Mouse (Mus musculus): Measurements from ENCODE around the gene Slu7. TPM values are rescaled to one million over a fixed set of nuclear protein-coding genes. Genes with fewer than 3 reads are reported as not detected.

Gene Slu7
- polyA plus RNA-seq, 1 experiment from 2014 or later: 56.9 TPM

- no peaks in the 10 kb centered on the region for H3K9me3 ChIP-seq (replicated peaks)
- H3K4me3 ChIP-seq (replicated peaks): no peak overlapping the region
- H3K27ac ChIP-seq (replicated peaks): no peak overlapping the region
- H3K27me3 ChIP-seq: no peaks in the 10 kb centered on the region
- H3K4me2 ChIP-seq (replicated peaks): no peak overlapping the region
- 90% methylated on average over 9 of the region's 9 CpGs for WGBS
- H3K36me3 ChIP-seq: no peaks in the 10 kb centered on the region
- no peak for ATAC-seq (ENCODE audit: insufficient number of reproducible peaks, low FRiP score, low TSS enrichment, low read depth)
- H3K9ac ChIP-seq: no peak overlapping the region
- peaks cover 34% of the 10 kb centered on the region for H3K4me1 ChIP-seq
Observed at GRCm38 (mm10) chr11:43485855-43486254, 52.3 kb downstream of the Slu7 start.

- 27% methylated on average over 7 of the region's 7 CpGs for WGBS
- peak; percentile 49; the same call in 1 of the 2 replicates for ATAC-seq (ENCODE audit: insufficient number of reproducible peaks, low FRiP score, low TSS enrichment, low read depth)
- no peaks in the 10 kb centered on the region for H3K9me3 ChIP-seq (replicated peaks)
Observed at GRCm38 (mm10) chr11:43492663-43493062, 59.1 kb downstream of the Slu7 start.

GRCm38 (mm10) chr11:43493815-43494409, 60.4 kb downstream of the Slu7 start:
- H3K4me3 ChIP-seq (replicated peaks): no peak overlapping the region
- H3K27me3 ChIP-seq: no peaks in the 10 kb centered on the region
- H3K9me3 ChIP-seq (replicated peaks): no peaks in the 10 kb centered on the region
- ATAC-seq (ENCODE audit: insufficient number of reproducible peaks, low FRiP score, low TSS enrichment, low read depth): no peak
- H3K36me3 ChIP-seq: no peaks in the 10 kb centered on the region
- H3K4me2 ChIP-seq (replicated peaks): no peak overlapping the region
- 0 out of 2 replicates have a peak, but pooled peaks cover 4% of the 10 kb centered on the region for H3K4me1 ChIP-seq
- 21% methylated on average over 6 of the region's 6 CpGs for WGBS
- no peak overlapping the region for H3K9ac ChIP-seq
- no peak overlapping the region for H3K27ac ChIP-seq (replicated peaks)

More at GRCm38 (mm10) chr11:43492663-43493062, 59.1 kb downstream of the Slu7 start:
- Histone ChIP-seq H3K27me3 (no peaks in the 10 kb centered on the region), H3K4me1 (0 out of 2 replicates have a peak, but pooled peaks cover 4% of the 10 kb centered on the region), H3K4me2 (replicated peaks) (no peak overlapping the region), H3K9ac (no peak overlapping the region), H3K4me3 (replicated peaks) (no peak overlapping the region), H3K36me3 (no peaks in the 10 kb centered on the region), H3K27ac (replicated peaks) (no peak overlapping the region)

GRCm38 (mm10) chr11:43495037-43495436, 61.5 kb downstream of the Slu7 start:
- Histone ChIP-seq H3K36me3 (no peaks in the 10 kb centered on the region), H3K9ac (no peak overlapping the region), H3K4me2 (replicated peaks) (no peak overlapping the region), H3K9me3 (replicated peaks) (no peaks in the 10 kb centered on the region), H3K27ac (replicated peaks) (no peak overlapping the region), H3K4me1 (0 out of 2 replicates have a peak, but pooled peaks cover 4% of the 10 kb centered on the region), H3K4me3 (replicated peaks) (no peak overlapping the region), H3K27me3 (no peaks in the 10 kb centered on the region)
- WGBS: 59% methylated on average over 8 of the region's 8 CpGs
- ATAC-seq (ENCODE audit: insufficient number of reproducible peaks, low FRiP score, low TSS enrichment, low read depth): no peak; the same call in 1 of the 2 replicates

GRCm38 (mm10) chr11:43495532-43495931, 62.0 kb downstream of the Slu7 start:
- no peak overlapping the region for H3K4me2 ChIP-seq (replicated peaks)
- H3K9me3 ChIP-seq (replicated peaks): no peaks in the 10 kb centered on the region
- no peak overlapping the region for H3K9ac ChIP-seq
- no peaks in the 10 kb centered on the region for H3K36me3 ChIP-seq
- WGBS: 29% methylated on average over 3 of the region's 3 CpGs
- ATAC-seq (ENCODE audit: insufficient number of reproducible peaks, low FRiP score, low TSS enrichment, low read depth): no peak
- 0 out of 2 replicates have a peak, but pooled peaks cover 4% of the 10 kb centered on the region for H3K4me1 ChIP-seq
- H3K27me3 ChIP-seq: no peaks in the 10 kb centered on the region
- H3K4me3 ChIP-seq (replicated peaks): no peak overlapping the region
- no peak overlapping the region for H3K27ac ChIP-seq (replicated peaks)

Other genes starting within 250 kb of the Slu7 start
- 76.3 and 83.4 TPM in 2 replicates for gene Pttg1, start 7.5 kb upstream of the Slu7 start, polyA plus RNA-seq (2015; fragmentation: Nextera tagmentation; extraction: Ambion mirVana)
- gene C1qtnf2, start 40.5 kb downstream of the Slu7 start, polyA plus RNA-seq (2015; fragmentation: Nextera tagmentation; extraction: Ambion mirVana): 30.4 and 38.4 TPM in 2 replicates
- 10.9 and 12.0 TPM in 2 replicates for gene Ccnjl, start 95.0 kb downstream of the Slu7 start, polyA plus RNA-seq (2015; fragmentation: Nextera tagmentation; extraction: Ambion mirVana)
- gene 4933415A04Rik, start 153.3 kb downstream of the Slu7 start, polyA plus RNA-seq (2015; fragmentation: Nextera tagmentation; extraction: Ambion mirVana): 2.8 and 3.4 TPM in 2 replicates
- 1.1 and 1.2 TPM in 2 replicates for gene Fabp6, start 167.8 kb downstream of the Slu7 start, polyA plus RNA-seq (2015; fragmentation: Nextera tagmentation; extraction: Ambion mirVana)
- gene Pwwp2a, start 248.3 kb downstream of the Slu7 start, polyA plus RNA-seq (2015; fragmentation: Nextera tagmentation; extraction: Ambion mirVana): 25.0 and 25.1 TPM in 2 replicates

Data from embryonic facial prominence, embryonic 15.5 days (tissue).